Mouse (Mus musculus): ENCODE results near the gene Spty2d1. TPM values are rescaled to one million over a fixed set of nuclear protein-coding genes. Genes with fewer than 3 reads are reported as not detected.
"Not testable (repeated sequence)": the region's sequence is repeated elsewhere in the genome, so short reads cannot be mapped to it uniquely, and the experiment has no call there.

The Spty2d1 gene
- polyA plus RNA-seq, 1 experiment = 3.6 TPM

DNA sequence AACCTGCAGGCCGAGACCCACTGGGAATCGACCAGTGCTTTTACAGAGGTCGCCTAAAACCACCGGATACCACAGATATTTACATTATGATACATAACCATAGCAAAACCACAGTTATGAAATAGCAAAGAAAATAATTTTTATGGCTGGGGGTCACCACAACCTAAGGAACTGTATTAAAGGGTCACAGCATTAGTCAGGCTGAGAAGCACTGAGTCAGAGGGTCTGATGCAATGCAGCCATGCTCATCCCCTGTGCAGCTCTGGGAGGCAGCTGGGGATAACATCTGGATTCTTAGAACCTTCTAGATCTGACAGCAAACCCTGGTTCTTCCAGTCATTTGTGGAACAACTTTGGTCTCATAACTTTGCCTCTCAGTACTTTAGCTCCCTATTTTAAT is 23.2 kb upstream of the Spty2d1 start:
- 85% methylated on average over 4 of the region's 4 CpGs for WGBS
- H3K27me3 ChIP-seq (ENCODE audit: control insufficient read depth, insufficient read depth, low read length) = no peaks in the 10 kb centered on the region
- H3K27ac ChIP-seq (ENCODE audit: insufficient read depth, low read depth, low read length) = no peak overlapping the region
- no peak overlapping the region for H3K4me3 ChIP-seq (ENCODE audit: low read depth, low read length)
- TF ChIP-seq CTCF (IDR thresholded peaks at IDR 0.05; ENCODE audit: extremely low read depth, insufficient read length, insufficient replicate concordance, low read depth, low read length) = no peak
- TF ChIP-seq POLR2A (IDR thresholded peaks at IDR 0.05; ENCODE audit: low read depth, low read length) = no peak
- no peaks in the 10 kb centered on the region for H3K36me3 ChIP-seq (ENCODE audit: control insufficient read depth, insufficient read depth, low read length)
- no peaks in the 10 kb centered on the region for H3K4me1 ChIP-seq (ENCODE audit: control insufficient read depth, insufficient read depth, insufficient read length, low read length)

DNA sequence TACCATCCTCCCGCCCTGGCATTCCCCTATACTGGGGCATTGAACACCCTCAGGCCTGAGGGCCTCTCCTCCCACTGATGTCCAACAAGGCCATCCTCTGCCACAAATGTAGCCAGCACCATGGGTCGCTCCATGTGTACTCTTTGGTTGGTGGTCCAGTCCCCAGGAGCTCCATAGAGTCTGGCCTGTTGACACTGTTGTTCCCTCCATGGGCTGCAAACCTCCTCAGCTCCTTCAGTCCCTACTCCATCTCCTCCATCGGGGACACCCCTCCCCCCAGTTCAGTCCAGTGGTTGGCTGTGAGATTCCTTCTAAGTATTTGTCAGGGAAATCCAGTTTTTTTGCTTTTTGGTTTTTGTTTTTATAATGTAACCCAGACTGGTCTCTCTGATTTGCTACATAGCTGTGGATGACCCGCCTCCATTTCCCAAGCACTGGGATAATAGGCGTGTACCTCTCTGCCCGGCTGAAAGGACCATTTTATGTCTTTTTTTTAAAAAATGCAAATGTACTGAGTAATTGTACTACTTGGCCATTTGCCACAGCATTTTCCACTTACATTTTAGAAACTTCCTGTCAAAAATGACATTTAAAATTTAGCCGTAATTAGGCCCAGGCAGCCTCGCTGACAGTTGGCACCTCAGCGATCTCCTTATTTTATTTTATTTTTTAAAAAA is 22.4 kb upstream of the Spty2d1 start:
- WGBS = 80% methylated on average over 9 of the region's 9 CpGs

DNA sequence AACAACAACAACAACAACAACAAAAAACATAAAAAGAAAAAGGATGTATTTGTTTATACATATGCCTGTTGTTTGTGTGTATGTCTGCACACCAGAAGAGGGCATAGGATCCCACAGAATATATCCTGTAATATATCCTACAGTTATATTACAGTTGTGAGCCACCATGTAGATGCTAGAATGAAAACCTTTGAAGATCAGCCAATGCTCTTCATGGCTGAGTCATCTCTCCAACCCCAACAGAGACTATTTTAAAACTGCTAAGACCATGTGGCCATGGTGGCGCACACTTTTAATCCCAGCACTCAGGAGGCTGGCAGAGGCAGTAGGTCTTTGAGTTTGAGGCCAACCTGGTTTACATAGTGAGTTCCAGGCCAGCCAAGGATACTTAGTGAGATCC is 19.3 kb upstream of the Spty2d1 start:
- Histone ChIP-seq H3K27ac (ENCODE audit: insufficient read depth, low read depth, low read length) (no peak overlapping the region), H3K36me3 (ENCODE audit: control insufficient read depth, insufficient read depth, low read length) (no peaks in the 10 kb centered on the region), H3K4me1 (ENCODE audit: control insufficient read depth, insufficient read depth, insufficient read length, low read length) (peaks cover 7% of the 10 kb centered on the region; the same call in 1 of the 2 replicates), H3K27me3 (ENCODE audit: control insufficient read depth, insufficient read depth, low read length) (no peaks in the 10 kb centered on the region), H3K4me3 (ENCODE audit: low read depth, low read length) (no peak overlapping the region)
- 86% methylated on average over 1 of the region's 1 CpGs for WGBS
- TF ChIP-seq POLR2A (IDR thresholded peaks at IDR 0.05; ENCODE audit: low read depth, low read length) (no peak), CTCF (IDR thresholded peaks at IDR 0.05; ENCODE audit: extremely low read depth, insufficient read length, insufficient replicate concordance, low read depth, low read length) (no peak)

More for the DNA sequence above, 22.4 kb upstream of the Spty2d1 start:
- no peak for TF ChIP-seq POLR2A (IDR thresholded peaks at IDR 0.05; ENCODE audit: low read depth, low read length)
- no peak for TF ChIP-seq CTCF (IDR thresholded peaks at IDR 0.05; ENCODE audit: extremely low read depth, insufficient read length, insufficient replicate concordance, low read depth, low read length)
- Histone ChIP-seq H3K27ac (ENCODE audit: insufficient read depth, low read depth, low read length) (no peak overlapping the region), H3K4me1 (ENCODE audit: control insufficient read depth, insufficient read depth, insufficient read length, low read length) (no peaks in the 10 kb centered on the region), H3K4me3 (ENCODE audit: low read depth, low read length) (no peak overlapping the region), H3K27me3 (ENCODE audit: control insufficient read depth, insufficient read depth, low read length) (no peaks in the 10 kb centered on the region), H3K36me3 (ENCODE audit: control insufficient read depth, insufficient read depth, low read length) (no peaks in the 10 kb centered on the region)

DNA sequence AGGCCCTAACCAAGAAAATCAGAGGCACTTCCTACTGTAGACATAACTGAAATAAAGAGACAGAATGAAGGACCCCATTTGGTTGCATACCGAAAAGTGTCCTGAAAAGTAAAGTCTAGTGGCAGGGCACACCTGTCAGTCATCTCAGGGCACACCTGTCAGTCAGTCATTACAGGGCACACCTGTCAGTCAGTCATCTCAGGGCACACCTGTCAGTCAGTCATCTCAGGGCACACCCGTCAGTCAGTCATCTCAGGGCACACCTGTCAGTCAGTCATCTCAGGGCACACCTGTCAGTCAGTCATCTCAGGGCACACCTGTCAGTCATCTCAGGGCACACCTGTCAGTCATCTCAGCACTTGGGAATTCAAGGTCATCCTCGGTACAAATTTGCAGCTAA is 18.7 kb upstream of the Spty2d1 start:
- H3K4me1 ChIP-seq (ENCODE audit: control insufficient read depth, insufficient read depth, insufficient read length, low read length) = not testable (repeated sequence)

DNA sequence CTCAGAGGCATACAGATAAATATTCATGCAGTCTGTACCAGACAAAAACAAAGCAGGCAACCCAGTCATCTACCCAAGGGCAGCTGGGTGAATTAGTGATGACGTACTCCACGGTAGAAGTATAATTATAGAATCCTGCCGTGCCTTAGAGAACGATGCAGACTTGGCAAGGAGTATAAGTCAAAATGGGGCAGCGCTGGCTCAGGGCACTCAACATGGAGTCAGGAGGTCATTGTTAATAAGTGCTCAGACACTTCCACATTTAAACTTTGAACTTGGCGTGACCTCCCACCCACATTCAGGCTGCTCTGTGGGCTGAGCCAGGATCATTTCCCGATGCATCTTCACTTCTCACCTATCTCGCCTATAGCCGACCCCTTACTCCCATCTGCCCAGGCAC is 17.2 kb upstream of the Spty2d1 start:
- 75% methylated on average over 9 of the region's 9 CpGs for WGBS
- H3K36me3 ChIP-seq (ENCODE audit: control insufficient read depth, insufficient read depth, low read length) = no peaks in the 10 kb centered on the region
- no peak for TF ChIP-seq CTCF (IDR thresholded peaks at IDR 0.05; ENCODE audit: extremely low read depth, insufficient read length, insufficient replicate concordance, low read depth, low read length)
- TF ChIP-seq POLR2A (IDR thresholded peaks at IDR 0.05; ENCODE audit: low read depth, low read length) = no peak
- no peak overlapping the region for H3K4me3 ChIP-seq (ENCODE audit: low read depth, low read length)
- H3K27ac ChIP-seq (ENCODE audit: insufficient read depth, low read depth, low read length) = no peak overlapping the region
- H3K27me3 ChIP-seq (ENCODE audit: control insufficient read depth, insufficient read depth, low read length) = no peaks in the 10 kb centered on the region
- peaks cover 8% of the 10 kb centered on the region; the same call in 1 of the 2 replicates for H3K4me1 ChIP-seq (ENCODE audit: control insufficient read depth, insufficient read depth, insufficient read length, low read length)

More for the DNA sequence above, 18.7 kb upstream of the Spty2d1 start:
- not testable (repeated sequence) for H3K36me3 ChIP-seq (ENCODE audit: control insufficient read depth, insufficient read depth, low read length); H3K27ac ChIP-seq (ENCODE audit: insufficient read depth, low read depth, low read length); H3K4me3 ChIP-seq (ENCODE audit: low read depth, low read length); H3K27me3 ChIP-seq (ENCODE audit: control insufficient read depth, insufficient read depth, low read length)
- 42% methylated on average over 3 of the region's 3 CpGs for WGBS

DNA sequence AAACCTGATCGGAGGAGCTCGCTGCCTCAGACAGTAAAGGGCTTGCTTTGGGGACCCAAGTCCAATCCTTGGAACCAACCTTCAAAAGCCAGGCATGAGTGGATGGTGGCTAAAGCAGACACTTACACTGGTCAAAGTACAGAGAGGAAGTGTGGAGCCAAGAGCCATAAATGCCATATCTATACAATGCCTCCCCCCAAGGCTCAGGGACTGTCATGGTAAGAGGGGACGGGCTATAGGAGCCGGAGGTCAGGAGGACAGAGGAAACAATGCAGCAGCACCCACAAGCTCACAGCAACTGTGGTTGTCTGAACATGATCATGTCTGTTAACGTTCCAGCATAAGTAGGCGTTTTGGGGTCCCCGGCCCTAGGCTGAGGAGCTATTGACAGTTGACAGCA is 16.2 kb upstream of the Spty2d1 start:
- Histone ChIP-seq H3K4me1 (ENCODE audit: control insufficient read depth, insufficient read depth, insufficient read length, low read length) (peaks cover 8% of the 10 kb centered on the region; the same call in 1 of the 2 replicates), H3K27me3 (ENCODE audit: control insufficient read depth, insufficient read depth, low read length) (no peaks in the 10 kb centered on the region), H3K4me3 (ENCODE audit: low read depth, low read length) (no peak overlapping the region), H3K27ac (ENCODE audit: insufficient read depth, low read depth, low read length) (peak overlapping the region; percentile 7), H3K36me3 (ENCODE audit: control insufficient read depth, insufficient read depth, low read length) (no peaks in the 10 kb centered on the region)
- 43% methylated on average over 7 of the region's 7 CpGs for WGBS
- no peak for TF ChIP-seq POLR2A (IDR thresholded peaks at IDR 0.05; ENCODE audit: low read depth, low read length)
- TF ChIP-seq CTCF (IDR thresholded peaks at IDR 0.05; ENCODE audit: extremely low read depth, insufficient read length, insufficient replicate concordance, low read depth, low read length) = no peak

DNA sequence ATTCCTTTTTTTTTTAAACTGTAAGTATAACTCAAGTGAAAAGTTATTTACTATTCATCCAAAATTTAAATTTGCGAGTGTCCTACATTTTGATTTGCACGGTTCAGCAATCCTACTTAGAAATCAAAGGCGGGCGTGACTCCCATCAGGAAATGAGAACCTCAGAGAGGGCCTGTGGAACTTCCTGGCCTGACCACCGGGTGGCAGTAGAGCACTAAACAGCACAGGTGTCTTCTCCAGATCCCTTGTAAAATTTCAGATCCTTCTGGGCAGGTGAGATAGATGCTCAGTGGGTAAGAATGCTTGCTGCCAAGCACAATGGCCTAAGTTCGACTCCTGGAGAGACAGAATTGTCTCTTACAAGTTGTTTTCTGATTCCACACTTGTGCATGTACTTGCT is 15.3 kb upstream of the Spty2d1 start:
- WGBS = 4% methylated on average over 6 of the region's 6 CpGs
- H3K27ac ChIP-seq (ENCODE audit: insufficient read depth, low read depth, low read length) = no peak overlapping the region
- TF ChIP-seq CTCF (IDR thresholded peaks at IDR 0.05; ENCODE audit: extremely low read depth, insufficient read length, insufficient replicate concordance, low read depth, low read length) (peak; percentile 96), POLR2A (IDR thresholded peaks at IDR 0.05; ENCODE audit: low read depth, low read length) (no peak)
- H3K27me3 ChIP-seq (ENCODE audit: control insufficient read depth, insufficient read depth, low read length) = no peaks in the 10 kb centered on the region
- peaks cover 8% of the 10 kb centered on the region; the same call in 1 of the 2 replicates for H3K4me1 ChIP-seq (ENCODE audit: control insufficient read depth, insufficient read depth, insufficient read length, low read length)
- H3K4me3 ChIP-seq (ENCODE audit: low read depth, low read length) = no peak overlapping the region
- no peaks in the 10 kb centered on the region for H3K36me3 ChIP-seq (ENCODE audit: control insufficient read depth, insufficient read depth, low read length)

All from small intestine, adult 2 months (tissue).